Mouse (Mus musculus) retina, adult 2 months (tissue): ENCODE measurements around the gene Numa1.
"Not testable (repeated sequence)": the region's sequence is repeated elsewhere in the genome, so short reads cannot be mapped to it uniquely, and the experiment has no call there.

Source experiments
- DNase-seq: peaks from one replicate; pipeline ENCODE4 v3.0.0-alpha.2; 2012; ENCODE audit warnings: low read depth, low spot score

Numa1 gene

DNA sequence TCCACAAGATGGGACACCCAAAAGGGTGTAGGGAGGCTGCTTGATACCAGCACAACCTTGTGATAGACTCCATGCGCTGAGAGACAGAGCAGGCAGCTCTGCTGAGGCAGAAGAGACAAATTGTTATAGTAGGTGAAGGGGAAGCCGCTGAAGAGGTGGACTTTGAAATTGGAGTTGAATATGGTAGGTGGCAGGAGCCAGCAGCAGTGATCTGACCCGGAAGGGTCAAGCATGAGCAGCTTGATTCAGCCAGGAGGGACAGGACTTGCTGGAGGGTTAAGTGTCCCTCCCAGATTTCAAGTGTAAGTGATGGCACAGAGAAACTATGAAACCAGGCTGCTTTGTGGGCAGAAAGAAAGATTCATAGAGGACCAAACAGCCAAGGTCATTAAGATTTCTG lies 51.2 kb downstream of the Numa1 start:
- DNase-seq: no peak

GRCm38 (mm10) chr7:101994241-101994640 lies 60.3 kb downstream of the Numa1 start:
- DNase-seq: no peak

DNA sequence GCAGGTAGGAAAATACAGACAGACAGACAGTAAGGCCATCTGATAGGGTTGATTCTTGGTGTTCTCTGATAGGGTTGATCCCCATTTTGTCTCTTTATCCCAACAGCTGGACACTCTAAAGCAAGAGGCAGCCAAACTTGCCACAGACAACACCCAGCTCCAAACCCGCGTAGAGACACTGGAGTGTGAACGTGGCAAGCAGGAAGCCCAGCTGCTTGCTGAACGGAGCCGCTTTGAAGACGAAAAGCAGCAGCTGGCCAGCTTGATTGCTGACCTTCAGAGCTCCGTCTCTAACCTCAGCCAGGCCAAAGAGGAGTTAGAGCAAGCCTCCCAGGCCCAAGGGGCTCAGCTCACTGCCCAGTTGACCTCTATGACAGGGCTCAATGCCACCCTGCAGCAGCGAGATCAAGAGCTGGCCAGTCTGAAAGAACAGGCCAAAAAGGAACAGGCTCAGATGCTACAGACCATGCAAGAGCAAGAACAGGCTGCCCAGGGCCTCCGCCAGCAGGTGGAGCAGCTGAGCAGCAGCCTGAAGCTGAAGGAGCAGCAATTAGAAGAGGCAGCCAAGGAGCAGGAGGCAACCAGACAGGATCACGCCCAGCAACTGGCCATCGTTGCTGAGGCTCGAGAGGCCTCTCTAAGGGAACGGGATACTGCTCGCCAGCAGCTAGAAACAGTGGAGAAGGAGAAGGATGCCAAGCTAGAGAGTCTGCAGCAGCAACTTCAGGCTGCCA lies 64.5 kb downstream of the Numa1 start:
- peak; percentile 33 for DNase-seq

DNA sequence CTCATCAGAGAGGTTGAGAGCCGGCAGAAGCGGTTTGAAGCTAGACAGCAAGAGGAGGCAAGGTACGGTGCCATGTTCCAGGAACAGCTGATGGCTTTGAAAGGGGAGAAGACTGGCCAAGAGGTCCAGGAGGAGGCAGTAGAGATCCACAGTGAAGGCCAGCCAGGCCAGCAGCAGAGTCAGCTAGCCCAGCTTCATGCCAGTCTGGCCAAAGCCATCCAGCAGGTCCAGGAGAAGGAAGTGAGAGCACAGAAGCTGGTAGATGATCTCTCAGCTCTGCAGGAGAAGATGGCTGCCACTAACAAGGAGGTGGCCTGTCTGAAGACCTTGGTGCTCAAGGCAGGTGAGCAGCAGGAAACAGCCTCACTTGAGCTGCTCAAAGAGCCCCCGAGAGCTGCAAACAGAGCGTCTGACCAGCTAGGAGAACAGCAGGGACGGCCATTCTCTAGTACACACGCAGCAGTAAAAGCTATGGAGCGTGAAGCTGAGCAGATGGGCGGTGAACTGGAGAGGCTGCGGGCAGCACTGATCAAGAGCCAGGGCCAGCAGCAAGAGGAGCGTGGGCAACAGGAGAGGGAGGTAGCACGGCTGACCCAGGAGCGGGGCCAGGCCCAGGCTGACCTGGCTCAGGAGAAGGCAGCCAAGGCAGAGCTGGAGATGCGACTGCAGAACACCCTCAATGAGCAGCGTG lies 65.7 kb downstream of the Numa1 start:
- no peak for DNase-seq

DNA sequence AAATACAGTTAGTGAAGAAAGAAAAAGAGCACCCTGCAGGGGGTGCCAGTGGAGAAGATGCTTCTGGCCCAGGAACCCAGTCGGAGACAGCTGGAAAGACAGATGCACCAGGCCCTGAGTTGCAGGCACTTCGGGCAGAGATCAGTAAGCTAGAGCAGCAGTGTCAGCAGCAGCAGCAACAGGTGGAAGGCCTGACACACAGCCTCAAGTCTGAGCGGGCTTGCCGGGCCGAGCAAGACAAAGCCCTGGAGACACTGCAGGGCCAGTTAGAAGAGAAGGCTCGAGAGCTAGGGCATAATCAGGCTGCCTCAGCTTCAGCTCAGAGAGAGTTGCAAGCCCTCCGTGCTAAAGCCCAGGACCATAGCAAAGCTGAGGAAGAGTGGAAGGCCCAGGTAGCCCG lies 66.4 kb downstream of the Numa1 start:
- DNase-seq: no peak

- DNase-seq: no peak
Observed at GRCm38 (mm10) chr7:102000921-102001630, 67.2 kb downstream of the Numa1 start.

DNA sequence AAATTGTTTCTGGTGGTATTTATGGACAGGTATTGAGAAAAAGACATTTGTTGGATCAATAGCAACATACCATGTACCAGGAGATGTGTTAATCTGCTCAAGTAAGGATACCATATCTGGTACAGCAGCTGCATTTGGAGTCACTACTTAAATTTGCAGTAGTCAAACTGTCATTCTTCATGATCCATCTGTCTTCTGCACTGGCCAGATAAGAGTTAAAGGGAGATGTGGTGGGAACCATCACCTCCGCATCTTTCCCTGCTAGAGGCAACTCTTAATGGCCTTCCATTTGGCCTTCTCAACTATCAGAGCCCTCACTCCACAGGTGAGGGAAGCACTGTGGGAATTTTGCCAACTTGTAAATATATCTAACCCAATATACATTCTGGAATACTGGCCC lies 72.6 kb downstream of the Numa1 start:
- DNase-seq: no peak

- no peak for DNase-seq
Observed at GRCm38 (mm10) chr7:102011855-102012254, 77.9 kb downstream of the Numa1 start.

- no peak for DNase-seq
Observed at GRCm38 (mm10) chr7:102013416-102013815, 79.5 kb downstream of the Numa1 start.

DNA sequence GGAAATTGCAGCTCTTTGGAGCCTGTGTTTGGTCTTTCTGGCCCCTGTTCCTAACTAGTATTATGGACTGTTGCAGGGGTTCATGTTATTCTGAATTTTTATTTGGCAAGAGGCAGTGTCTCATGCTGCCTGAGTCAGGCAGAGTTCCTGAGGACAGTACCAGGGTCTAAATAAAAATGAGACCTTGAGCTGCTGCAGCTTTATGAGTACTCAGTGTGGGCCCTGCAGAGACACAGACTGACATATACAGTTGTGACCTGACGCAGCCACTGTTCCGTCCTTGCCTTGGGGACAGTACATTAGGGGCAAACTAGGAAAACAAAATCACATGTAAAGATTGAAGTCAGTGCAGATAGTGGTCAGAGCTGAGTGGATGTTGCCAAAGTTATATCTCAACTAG lies 81.1 kb downstream of the Numa1 start:
- DNase-seq: no peak

GRCm38 (mm10) chr7:102016936-102017335 lies 83.0 kb downstream of the Numa1 start:
- DNase-seq: no peak

DNA sequence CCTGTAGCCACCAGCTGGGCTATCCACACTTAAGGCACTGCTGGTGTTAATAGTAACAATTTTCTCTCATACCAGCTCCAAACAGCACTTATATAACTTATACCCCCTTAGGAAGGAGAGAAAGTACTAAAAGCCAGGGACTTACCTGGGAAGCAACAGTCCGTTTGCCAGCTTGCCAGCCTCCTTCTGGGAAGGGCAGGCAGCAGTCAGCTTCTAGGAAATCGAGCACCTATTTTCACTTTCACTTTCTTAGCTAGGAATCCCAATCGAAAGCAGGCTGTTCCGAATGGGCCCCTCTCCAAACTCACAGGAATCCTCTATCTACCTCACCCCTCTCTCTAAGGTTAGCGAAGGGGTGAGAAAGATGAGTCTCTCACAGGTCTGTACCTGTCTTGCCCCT lies 83.5 kb downstream of the Numa1 start:
- DNase-seq: no peak

- no peak for DNase-seq
Observed at GRCm38 (mm10) chr7:102018034-102018433, 84.1 kb downstream of the Numa1 start.

- no peak for DNase-seq
Observed at GRCm38 (mm10) chr7:102018590-102018989, 84.7 kb downstream of the Numa1 start, which contains the start of gene Il18bp. Gene Il18bp, minus strand, starts transcription at chr7:102018690.

DNA sequence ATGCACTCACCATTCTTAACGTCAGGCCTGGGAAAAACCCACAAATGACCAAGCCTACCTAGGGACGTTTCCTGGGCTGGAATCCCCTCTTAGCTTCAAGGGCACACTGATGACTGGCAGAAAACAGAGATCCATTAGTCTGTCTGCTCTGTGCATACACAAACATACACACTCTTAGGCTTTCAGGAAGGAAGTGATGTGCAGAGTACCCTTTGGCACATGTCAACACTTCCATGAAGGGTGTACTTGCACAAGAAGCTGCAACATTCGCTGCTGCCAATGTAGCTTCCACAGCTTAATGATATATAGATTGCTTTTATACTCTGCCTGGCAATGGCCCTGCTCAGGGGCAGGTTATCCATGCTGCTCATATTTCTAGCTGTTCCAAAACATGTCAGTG lies 85.5 kb downstream of the Numa1 start:
- DNase-seq: no peak

DNA sequence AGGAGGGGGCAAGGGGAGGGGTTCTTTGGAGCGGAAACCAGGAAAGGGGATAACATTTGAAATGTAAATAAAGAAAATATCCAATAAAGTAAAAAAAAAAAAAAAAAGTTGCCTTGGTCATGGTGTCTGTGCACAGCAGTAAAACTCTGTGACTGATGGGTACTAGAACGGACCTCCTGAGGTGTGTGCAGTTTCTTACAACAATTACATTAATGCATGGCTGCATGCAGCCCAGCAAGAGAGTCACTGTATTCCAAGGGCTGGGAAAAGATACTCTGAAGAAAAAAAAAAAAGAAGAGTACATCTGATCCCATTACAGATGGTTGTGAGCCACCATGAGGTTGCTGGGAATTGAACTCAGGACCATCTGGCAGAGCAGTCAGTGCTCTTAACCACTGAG lies 87.0 kb downstream of the Numa1 start:
- DNase-seq: not testable (repeated sequence)

DNA sequence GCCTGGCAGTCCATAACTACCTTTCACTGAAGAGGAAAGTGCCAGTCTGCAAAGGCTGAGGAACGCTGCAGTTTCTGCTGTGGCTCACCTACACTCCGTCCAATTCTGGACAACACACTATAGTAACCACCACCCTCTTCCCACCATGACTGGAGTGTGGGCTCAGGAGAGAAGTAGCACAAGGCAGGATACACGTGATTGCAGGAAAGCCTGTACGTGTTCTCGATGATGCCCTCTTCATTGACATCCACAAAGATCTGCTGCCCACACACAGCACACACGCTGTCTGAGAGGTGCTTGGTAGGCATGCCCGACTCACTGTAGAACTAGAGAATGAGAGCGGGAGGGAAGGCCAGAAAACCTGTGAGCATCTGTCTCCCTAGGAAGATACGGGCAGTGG lies 89.9 kb downstream of the Numa1 start:
- no peak for DNase-seq

DNA sequence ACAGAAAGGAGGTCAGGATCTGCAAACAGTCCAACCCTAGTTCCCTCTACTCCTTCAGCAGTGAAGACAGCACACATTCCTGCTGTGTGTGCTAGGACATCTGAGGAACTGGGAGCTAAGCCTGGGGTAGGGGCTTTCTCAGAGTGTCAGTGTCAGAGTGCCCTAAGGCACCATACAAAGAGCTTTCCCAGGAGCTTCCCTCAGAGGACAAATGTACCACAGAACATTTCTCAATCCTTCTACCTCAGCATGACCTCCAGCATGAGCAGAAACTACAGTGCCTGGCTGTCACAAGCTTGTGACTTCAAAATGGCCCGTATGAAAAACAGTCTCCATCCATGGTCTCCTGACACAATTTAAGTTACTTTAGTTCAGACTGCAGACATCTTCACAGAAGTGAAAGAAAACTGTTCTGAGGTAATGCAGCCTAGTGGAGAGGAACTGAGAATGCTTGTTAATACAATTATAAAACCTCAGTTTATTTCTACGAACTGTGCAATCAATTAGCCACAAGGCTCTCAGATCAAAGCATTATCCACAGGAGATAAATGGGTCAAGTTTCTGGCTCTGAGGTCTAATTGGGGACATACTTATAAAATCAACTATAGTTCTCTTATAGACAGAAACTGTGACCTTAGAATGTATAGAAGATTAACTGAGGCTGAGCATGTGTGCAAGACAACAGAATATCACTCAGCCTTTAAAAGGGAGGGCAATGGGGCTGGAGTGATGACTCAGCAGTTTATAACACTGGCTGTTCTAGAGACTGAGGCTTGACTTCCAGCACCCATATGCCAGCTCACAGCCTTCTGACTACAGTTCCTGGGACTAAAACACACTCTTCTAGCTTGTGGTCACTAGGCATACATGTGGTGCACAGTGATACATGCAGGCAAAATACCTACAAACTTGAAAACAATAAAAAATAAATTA lies 91.5 kb downstream of the Numa1 start:
- DNase-seq: no peak

DNA sequence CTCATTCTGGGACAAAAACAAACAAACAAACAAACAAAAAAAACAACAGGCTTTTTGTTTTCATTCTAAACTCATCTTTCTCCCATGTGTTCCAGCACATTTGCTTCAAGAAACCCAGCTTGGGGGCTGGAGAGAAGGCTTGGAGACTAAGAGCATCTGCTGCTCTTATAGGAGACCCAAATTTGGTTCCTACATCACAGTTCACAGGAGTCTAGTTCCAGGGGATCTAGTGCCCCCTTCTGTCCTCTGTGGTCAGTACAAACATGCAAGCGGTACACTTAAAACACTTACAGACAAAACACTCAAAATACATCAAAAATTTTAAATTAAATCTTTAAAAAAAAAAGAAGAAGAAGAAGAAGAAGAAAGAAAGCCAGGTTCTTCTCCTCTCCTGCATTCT lies 101.0 kb downstream of the Numa1 start:
- DNase-seq: no peak

DNA sequence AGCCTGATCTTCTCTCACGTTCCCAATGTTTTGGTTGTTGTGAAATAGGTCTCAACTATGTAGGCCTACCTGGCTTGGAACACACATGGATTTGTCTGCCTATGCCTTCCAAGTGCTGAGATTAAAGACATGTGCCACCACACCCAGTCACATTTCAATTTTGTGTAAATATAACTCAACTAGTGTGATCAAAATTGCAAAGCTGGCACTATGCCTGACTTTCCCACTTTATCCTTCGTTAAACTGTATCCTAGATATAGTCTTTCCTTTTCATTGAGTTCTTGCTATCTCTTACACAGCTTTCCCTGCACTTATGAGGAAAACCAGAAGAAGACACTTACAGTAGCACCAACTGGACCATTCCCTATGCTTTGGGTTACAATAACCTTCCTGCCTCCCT lies 101.6 kb downstream of the Numa1 start:
- DNase-seq: no peak

- no peak for DNase-seq
Observed at GRCm38 (mm10) chr7:102037318-102037717, 103.4 kb downstream of the Numa1 start.

- no peak for DNase-seq
Observed at GRCm38 (mm10) chr7:102042314-102042713, 108.4 kb downstream of the Numa1 start.
